Mouse (Mus musculus) stomach, embryonic 15.5 days (tissue): ENCODE data around the gene Smim1. TPM values are rescaled to one million over a fixed set of nuclear protein-coding genes. Genes with fewer than 3 reads are reported as not detected.
A peak's percentile ranks its signal among the peaks of the same experiment; 100 is the strongest.

Experiments
- ATAC-seq: fragments of 200-750 bp; cut with Nextera tagmentation; 2 replicates; pipeline ENCODE4 v1.8.0; 2017; ENCODE audit warnings: low read depth, moderate number of reproducible peaks, moderate TSS enrichment; ENCODE audit not compliant: insufficient read depth, low FRiP score
- H3K27ac ChIP-seq: fragments of 300-500 bp; sonication (generic); 2 replicates; pipeline ENCODE4 v1.5.1; 2015; ENCODE audit warnings: mild to moderate bottlenecking, inconsistent platforms
- H3K27me3 ChIP-seq: fragments of 300-500 bp; sonication (generic); replicated peaks from 2 replicates; pipeline ENCODE4 v1.6.1; 2015; ENCODE audit warnings: inconsistent platforms
- H3K36me3 ChIP-seq: fragments of 300-500 bp; sonication (generic); 2 replicates; pipeline ENCODE4 v1.6.1; 2015; ENCODE audit warnings: inconsistent platforms
- H3K4me1 ChIP-seq: fragments of 300-500 bp; sonication (generic); 2 replicates; pipeline ENCODE4 v1.6.1; 2015; ENCODE audit warnings: inconsistent platforms
- H3K4me2 ChIP-seq: fragments of 300-500 bp; sonication (generic); 2 replicates; pipeline ENCODE4 v1.6.1; 2015; ENCODE audit warnings: mild to moderate bottlenecking, inconsistent platforms
- H3K4me3 ChIP-seq: fragments of 300-500 bp; sonication (generic); replicated peaks from 2 replicates; pipeline ENCODE4 v1.5.1; 2015; ENCODE audit warnings: inconsistent platforms
- H3K9ac ChIP-seq: fragments of 300-500 bp; sonication (generic); 2 replicates; pipeline ENCODE4 v1.6.1; 2015; ENCODE audit warnings: inconsistent platforms
- H3K9me3 ChIP-seq: fragments of 300-500 bp; sonication (generic); 2 replicates; pipeline ENCODE4 v1.6.1; 2016; ENCODE audit warnings: inconsistent platforms
- WGBS: fragments of 180-500 bp; shearing (Covaris S2); methylation state at CpG from one replicate; pipeline ENCODE4 v1.1.7; 2015; 5-methylcytosine and 5-hydroxymethylcytosine counted together
- polyA plus RNA-seq: library from polyadenylated mRNA; unstranded; fragments of >200 nt; fragmentation: Nextera tagmentation; extraction: Ambion mirVana; gene quantifications from 2 replicates; pipeline ENCODE4 v1.2.1, GENCODE M21; 2015

Smim1 gene
- polyA plus RNA-seq, 1 experiment from 2014 or later, result 73.8 TPM

- ATAC-seq, result peak; percentile 98
- peak within 1 kb of the TSS; percentile 85 for H3K9ac ChIP-seq
- H3K4me3 ChIP-seq, result peak within 1 kb of the TSS; percentile 98
- peak within 1 kb of the TSS; percentile 51; the same call in 1 of the 2 replicates for H3K27ac ChIP-seq
- H3K27me3 ChIP-seq, result no peaks in the 10 kb centered on the region
- under 1% methylated on average over 68 of the region's 68 CpGs for WGBS
- peak within 1 kb of the TSS; percentile 94 for H3K4me2 ChIP-seq
- no peaks in the 10 kb centered on the region for H3K9me3 ChIP-seq
- H3K4me1 ChIP-seq, result peaks cover 13% of the 10 kb centered on the region
- H3K36me3 ChIP-seq, result peaks cover 8% of the 10 kb centered on the region
Observed at GRCm38 (mm10) chr4:153974431-153975291, 51.4 kb downstream of the Smim1 start, which contains the start of the genes Dffb and Cep104. Dffb (minus strand) TSS chr4:153975126. Cep104 (plus strand) TSS chr4:153975194.

Other genes starting within 250 kb of the Smim1 start
- gene A430005L14Rik, start 69.0 kb downstream of the Smim1 start, polyA plus RNA-seq, result 71.8 and 72.4 TPM in 2 replicates
- 11.5 and 13.8 TPM in 2 replicates for gene Dffb, start 51.1 kb downstream of the Smim1 start, polyA plus RNA-seq
- 14.1 and 15.8 TPM in 2 replicates for gene Cep104, start 51.0 kb downstream of the Smim1 start, polyA plus RNA-seq
- 20.9 and 23.5 TPM in 2 replicates for gene Lrrc47, start 14.5 kb downstream of the Smim1 start, polyA plus RNA-seq
- 0.14 TPM in 1 of 2 replicates, not detected in the other for gene Ccdc27, start 16.4 kb upstream of the Smim1 start, polyA plus RNA-seq
- 0.39 and 0.58 TPM in 2 replicates for gene Trp73, start 114.0 kb upstream of the Smim1 start, polyA plus RNA-seq
- gene Wrap73, start 116.1 kb upstream of the Smim1 start, polyA plus RNA-seq, result 32.7 and 37.4 TPM in 2 replicates
- 122 and 124 TPM in 2 replicates for gene Tprgl, start 134.4 kb upstream of the Smim1 start, polyA plus RNA-seq
- gene Megf6, start 144.5 kb upstream of the Smim1 start, polyA plus RNA-seq, result 19.9 and 20.9 TPM in 2 replicates